Mouse (Mus musculus) naive thymus-derived CD4-positive, alpha-beta T cell, adult 5 months (primary cell): Measurements from ENCODE around the gene Ndufs5. TPM values are rescaled to one million over a fixed set of nuclear protein-coding genes. Genes with fewer than 3 reads are reported as not detected.

ENCODE experiments used
- polyA plus RNA-seq: library from polyadenylated mRNA; unstranded; fragments of 100-300 nt; shearing (Covaris generic); gene quantifications from one replicate; pipeline ENCODE4 v1.2.1, GENCODE M21; 2017

The Ndufs5 gene
- 54.9 TPM for polyA plus RNA-seq

GRCm38 (mm10) chr4:123717574-123718433, at the start of gene Ndufs5:
TSS of gene Ndufs5 (minus strand) at chr4:123718202.

DNA sequence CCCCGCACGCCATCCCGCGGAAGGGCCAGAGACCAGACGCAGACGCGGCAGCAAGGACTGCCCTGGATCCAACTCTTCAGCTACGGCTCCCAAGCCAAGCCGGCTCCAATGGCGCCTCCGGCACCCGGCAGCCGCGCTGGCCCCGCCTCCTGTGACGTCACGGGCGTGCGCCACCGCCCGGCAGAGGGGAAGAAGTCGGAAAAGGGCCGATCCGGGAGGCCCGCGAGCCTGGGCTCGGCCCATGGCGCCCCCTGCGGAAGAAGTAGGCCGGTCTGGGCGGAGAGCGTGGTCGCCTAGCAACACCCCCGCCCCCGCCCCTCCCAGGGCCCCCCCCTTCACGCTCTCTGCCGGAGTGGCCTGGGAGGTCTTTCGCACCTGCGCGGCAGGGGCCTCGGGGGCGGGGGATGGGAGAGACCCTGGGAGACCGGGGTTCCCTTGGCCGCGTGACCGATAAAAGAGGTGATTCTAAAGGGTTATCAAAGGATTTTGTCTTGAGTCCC, 32.2 kb upstream of the Ndufs5 start, which contains the start of gene Akirin1:
TSS of gene Akirin1 (minus strand) at position 194 of the 500 bp plus-strand sequence.

GRCm38 (mm10) chr4:123684260-123684659, 33.7 kb downstream of the Ndufs5 start, which contains the start of gene Macf1:
TSS of gene Macf1 (minus strand) at chr4:123684360.

Other genes with a start within 250 kb of the Ndufs5 start
- 183 TPM for gene Macf1, start 33.8 kb downstream of the Ndufs5 start, polyA plus RNA-seq
- 122 TPM for gene Akirin1, start 32.1 kb upstream of the Ndufs5 start, polyA plus RNA-seq
- gene Rhbdl2, start 69.7 kb upstream of the Ndufs5 start, polyA plus RNA-seq: not detected
- not detected for gene 4933427I04Rik, start 141.5 kb upstream of the Ndufs5 start, polyA plus RNA-seq
- gene Mycbp, start 186.6 kb upstream of the Ndufs5 start, polyA plus RNA-seq: 16.5 TPM
- 61.5 TPM for gene Rragc, start 199.2 kb upstream of the Ndufs5 start, polyA plus RNA-seq
- gene 4930535I16Rik, start 199.8 kb upstream of the Ndufs5 start, polyA plus RNA-seq: not detected